Mouse (Mus musculus) testis, adult 2 months (tissue): ENCODE measurements around the gene Gltp.
A peak's percentile ranks its signal among the peaks of the same experiment; 100 is the strongest.

ENCODE experiments used
- CTCF ChIP-seq: fragments of 200-500 bp; IDR thresholded peaks from 2 replicates; pipeline ENCODE4 v1.5.1; 2012; ENCODE audit warnings: low read depth, mild to moderate bottlenecking, inconsistent platforms, low read length, moderate library complexity; ENCODE audit not compliant: control insufficient read depth, insufficient read depth, insufficient replicate concordance
- POLR2A ChIP-seq: fragments of 200-500 bp; IDR thresholded peaks from 2 replicates; pipeline ENCODE4 v1.6.1; 2012; ENCODE audit warnings: low read depth, mild to moderate bottlenecking, inconsistent platforms, low read length, moderate library complexity; ENCODE audit not compliant: control insufficient read depth

DNA sequence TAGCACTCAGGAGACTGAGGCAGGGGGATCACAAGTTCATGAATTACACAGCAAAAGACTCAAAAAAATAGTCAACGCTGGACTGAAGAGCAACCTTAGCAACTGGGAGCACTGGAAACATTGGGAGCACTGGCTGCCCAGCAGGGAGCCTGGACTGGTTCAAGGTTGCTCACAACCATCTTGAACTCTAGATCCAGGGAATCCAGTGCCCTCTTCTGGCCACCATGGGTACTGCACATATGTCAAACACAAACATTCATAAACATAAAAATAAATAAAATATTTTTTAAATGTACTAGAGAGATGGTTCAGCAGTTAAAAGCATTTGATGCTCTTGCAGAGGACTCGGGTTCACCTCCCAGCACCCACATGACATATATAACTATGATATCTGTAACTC is 59.4 kb downstream of the Gltp start:
- TF ChIP-seq POLR2A (no peak), CTCF (peak; percentile 45; the same call in 1 of the 2 replicates)
